Mouse (Mus musculus): ENCODE measurements around the gene Fig4. TPM values are rescaled to one million over a fixed set of nuclear protein-coding genes. Genes with fewer than 3 reads are reported as not detected.

The Fig4 gene
- total RNA-seq, 1 experiment from 2014 or later, result 25.7 TPM

- ATAC-seq (replicated peaks; ENCODE audit: low read depth, poor library complexity, severe bottlenecking), result no peak
Measured at GRCm38 (mm10) chr10:41271860-41272259, 31.2 kb downstream of the Fig4 start.

DNA sequence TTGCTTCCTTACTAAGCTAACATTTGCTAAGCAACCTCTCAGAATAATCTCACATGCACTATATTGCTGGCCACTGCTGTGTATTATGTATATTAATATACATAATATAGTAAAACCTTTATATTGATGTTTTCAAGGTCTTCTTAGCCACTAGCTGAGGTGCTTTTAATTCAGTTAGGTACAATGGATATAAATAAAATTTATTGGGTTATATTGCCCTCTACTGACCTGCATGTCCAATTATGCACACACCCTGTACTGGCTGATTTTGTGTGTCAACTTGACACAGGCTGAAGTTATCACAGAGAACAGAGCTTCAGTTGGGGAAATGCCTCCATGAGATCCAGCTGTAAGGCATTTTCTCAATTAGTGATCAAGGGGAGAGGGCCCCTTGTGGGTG lies 41.2 kb downstream of the Fig4 start:
- ATAC-seq (replicated peaks; ENCODE audit: low read depth, poor library complexity, severe bottlenecking), result no peak

- ATAC-seq (replicated peaks; ENCODE audit: low read depth, poor library complexity, severe bottlenecking), result no peak
Measured at GRCm38 (mm10) chr10:41261218-41261617, 41.8 kb downstream of the Fig4 start.

DNA sequence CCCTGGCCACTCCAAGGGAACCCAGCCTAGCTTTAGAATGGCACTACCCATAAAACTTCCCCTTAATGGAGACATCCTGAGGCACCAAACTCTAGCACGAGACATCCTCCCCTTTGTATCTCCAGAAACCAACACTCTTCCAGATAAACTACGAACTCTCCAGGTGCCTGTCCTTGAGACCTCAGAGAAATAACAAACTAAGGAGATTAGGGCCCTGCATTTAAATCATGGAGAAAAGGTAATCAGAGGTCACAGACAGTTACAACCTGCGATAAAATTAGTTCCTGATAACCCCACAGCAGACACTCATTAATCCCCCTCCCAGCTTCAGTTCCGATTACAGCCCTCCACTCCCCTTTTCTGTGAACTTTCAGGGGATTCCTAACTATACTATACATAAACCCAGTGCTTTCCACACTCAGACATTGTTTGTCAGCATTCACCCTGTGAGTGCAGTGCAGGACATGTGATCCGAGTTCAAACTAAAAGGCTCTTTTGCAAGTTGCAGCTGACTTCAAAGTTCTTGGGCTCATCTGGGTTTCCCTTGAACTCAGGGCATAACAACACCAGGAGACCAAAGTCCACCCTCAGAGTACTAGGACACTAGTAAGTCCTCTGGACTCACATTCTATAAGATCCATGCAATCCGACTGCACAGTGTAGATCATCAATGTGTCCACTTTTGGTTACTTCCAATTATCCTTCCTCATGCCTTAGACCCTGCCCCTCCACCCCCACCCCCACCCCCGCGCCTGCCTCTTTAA lies 42.6 kb downstream of the Fig4 start:
- no peak for ATAC-seq (replicated peaks; ENCODE audit: low read depth, poor library complexity, severe bottlenecking)

DNA sequence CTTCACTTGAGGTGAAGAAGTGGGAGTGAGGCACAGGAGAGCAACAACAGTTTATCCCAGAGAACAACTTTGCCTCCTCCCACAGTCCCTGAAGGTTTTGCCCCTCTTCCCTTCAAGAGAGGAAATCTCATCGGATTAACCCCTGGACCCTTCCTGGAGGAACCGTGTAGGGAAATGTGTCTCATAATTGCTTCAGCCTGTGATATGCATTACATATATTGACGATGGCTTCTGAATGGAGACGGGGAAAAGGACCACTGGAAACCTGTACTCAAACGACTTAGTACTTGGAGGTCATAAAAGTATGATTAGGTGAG lies 52.4 kb downstream of the Fig4 start:
- ATAC-seq (replicated peaks; ENCODE audit: low read depth, poor library complexity, severe bottlenecking), result no peak

- ATAC-seq (replicated peaks; ENCODE audit: low read depth, poor library complexity, severe bottlenecking), result no peak
Measured at GRCm38 (mm10) chr10:41250045-41250748, 52.9 kb downstream of the Fig4 start.

DNA sequence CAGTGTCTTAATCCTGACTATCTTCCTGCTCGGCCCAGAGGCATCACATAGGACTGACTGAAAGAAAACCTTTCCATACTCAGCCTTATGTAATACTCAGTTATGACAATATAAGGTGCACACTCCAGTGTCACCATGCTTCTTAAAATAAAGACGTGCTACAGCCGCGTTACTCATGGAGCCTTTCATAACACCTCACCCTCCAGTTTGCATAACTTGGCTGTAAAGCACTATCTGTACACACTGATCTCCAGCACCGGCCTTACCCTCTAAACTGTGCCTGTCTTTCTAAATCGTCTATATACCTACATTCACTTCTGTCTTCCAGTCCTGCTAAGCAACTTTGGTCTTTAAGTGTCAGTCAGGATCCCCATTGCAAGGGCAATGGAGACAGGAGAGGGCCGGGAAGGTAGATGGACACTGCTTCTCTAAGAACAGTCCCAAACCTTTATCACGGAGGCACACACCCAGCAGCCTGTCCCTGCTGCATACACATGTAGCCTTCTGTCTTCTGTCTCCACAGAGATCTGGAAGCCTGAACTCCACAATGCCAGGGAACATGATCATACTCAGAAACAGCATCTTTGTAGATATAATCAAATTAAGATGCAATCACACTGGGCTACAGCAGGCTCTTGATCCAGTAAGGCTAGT lies 53.9 kb downstream of the Fig4 start:
- ATAC-seq (replicated peaks; ENCODE audit: low read depth, poor library complexity, severe bottlenecking), result no peak

DNA sequence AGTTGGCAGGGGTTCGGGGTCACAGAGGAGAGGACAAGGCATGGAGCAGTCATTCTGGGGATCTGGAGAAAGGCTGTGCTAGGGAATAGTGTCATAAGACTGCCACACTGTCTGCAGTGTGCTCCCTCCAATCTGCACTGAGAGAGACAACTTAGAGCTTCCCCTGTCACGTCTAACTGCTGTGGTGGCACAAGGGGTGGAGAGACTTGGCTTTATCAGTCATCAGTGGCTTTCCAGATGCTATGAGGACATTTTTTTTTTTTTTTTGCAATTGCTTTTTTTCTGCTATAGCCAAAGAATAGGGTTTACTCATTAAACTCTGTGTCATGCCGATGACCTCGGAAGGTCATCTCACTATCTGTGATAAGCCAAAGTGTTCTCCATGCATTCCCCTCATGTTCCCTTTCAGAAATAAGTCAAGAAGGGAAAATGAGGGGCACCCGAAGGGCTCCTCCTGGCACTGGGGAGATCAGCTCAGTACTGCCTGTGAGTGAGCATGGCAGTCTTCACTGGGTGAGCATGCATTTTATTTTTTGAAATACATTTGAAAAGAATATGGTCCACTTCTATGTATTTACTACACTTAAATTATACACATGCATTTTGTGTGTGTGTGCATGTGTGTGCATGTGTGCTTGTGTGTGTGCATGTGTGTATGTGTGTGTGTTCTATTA lies 55.1 kb downstream of the Fig4 start:
- peak; percentile 65; the same call in 1 of the 2 replicates for ATAC-seq (replicated peaks; ENCODE audit: low read depth, poor library complexity, severe bottlenecking)

DNA sequence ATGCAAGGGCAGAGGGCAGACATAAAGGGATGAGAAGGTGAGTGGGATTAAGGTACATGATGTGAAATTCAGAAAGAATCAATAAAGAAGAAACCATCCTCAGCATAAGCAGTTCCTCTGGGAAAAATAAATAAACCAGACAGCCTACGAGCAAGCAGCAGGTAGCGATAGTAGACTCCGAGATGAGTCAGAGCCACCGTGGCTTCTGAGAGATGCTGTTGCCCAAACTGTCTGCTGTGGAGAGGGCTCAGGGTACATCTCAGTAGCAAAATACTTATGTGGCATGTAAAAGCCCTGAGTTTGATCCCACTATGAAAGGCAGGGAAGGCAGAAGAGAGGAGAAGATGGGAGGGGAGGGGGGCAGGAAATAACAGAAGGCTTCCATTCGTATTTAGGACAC lies 56.9 kb downstream of the Fig4 start:
- ATAC-seq (replicated peaks; ENCODE audit: low read depth, poor library complexity, severe bottlenecking), result no peak

GRCm38 (mm10) chr10:41245477-41245876 lies 57.6 kb downstream of the Fig4 start:
- ATAC-seq (replicated peaks; ENCODE audit: low read depth, poor library complexity, severe bottlenecking), result no peak

DNA sequence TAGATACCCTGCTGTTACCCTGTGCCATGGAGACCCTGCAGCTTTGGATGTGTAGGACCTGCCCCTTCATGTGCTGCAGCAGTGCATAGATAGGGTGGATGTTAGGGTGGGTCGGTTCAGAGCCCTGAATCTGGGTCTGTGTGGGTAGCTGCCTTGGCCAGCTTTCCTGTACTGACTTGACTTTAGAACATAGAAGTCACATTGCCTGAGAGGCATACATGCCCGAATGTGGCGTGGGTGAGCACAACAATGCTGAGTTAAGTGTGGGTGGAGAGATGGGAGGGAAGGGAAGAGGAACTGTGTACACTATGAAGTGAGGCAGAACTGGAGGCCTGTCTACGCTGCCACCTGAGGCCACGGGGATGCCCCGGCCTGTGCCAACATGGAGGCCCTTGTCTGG lies 58.0 kb downstream of the Fig4 start:
- ATAC-seq (replicated peaks; ENCODE audit: low read depth, poor library complexity, severe bottlenecking), result no peak

DNA sequence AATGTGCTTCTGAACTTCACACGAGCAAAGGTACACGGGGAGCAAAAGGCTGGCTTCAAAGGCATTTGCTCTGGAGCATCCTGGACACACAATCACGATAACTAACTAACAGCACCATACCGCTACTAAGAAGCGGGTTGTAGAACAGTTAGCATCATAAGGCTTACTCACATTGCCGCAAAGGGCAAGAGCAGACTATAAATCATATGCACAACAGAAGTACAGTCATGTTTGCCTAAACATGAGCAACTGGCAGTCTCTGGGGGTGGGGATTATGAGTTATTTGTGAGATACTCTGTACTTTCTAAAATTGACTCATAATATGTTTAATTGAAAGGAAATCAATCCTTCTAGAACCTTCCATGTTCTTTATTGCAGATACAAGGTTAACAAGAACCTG lies 59.1 kb downstream of the Fig4 start:
- no peak for ATAC-seq (replicated peaks; ENCODE audit: low read depth, poor library complexity, severe bottlenecking)

DNA sequence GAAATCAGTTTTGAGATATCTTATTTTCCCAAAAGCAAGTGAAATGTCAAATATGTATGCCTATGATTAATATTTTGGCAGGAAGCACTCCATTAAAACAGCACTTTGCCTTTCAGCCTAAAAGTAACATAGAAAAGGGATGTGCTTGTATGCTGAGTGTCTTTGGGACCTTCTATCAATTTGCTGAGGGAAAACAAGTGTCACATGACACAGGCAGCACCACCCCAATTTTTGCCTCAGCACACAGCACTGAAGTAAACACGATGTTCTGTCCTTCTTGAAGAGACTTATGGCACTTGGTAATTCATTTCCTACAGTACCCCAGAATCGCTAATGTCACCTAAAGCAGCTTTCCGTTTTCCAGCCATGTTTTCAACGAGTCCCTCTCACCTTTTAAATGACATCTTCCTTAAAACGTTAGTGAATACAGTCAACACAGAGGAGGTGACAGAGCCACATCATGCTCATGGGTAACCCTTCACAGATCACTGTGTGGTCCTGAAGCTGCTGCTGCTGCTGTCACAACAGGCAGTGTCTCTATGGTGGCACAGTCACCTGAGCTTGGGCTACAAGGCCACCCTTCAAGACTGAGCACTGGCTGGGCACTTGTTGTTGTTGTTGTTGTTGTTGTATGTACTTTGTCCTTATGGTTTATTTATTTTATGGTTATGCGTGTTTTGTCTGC lies 61.4 kb downstream of the Fig4 start:
- ATAC-seq (replicated peaks; ENCODE audit: low read depth, poor library complexity, severe bottlenecking), result no peak

DNA sequence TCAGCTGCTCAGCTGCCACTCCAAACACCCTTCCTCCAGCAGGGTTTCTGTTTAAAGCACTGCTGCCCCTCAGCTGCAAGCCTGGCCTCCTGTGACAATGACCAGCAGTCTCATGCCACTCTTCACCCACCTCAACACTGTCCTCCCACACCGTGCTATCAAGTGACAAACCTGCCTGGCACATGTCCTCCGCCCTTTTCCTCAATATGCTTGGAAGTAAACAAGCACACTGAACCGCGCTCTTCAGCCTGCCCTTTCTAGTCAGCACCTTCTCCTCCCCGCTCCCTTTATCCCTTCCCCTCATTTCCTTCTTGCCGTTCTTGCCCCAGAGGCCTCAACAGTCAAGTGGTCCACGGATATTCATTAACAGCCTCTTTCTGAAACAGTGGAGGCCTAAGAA lies 62.0 kb downstream of the Fig4 start:
- ATAC-seq (replicated peaks; ENCODE audit: low read depth, poor library complexity, severe bottlenecking), result no peak

DNA sequence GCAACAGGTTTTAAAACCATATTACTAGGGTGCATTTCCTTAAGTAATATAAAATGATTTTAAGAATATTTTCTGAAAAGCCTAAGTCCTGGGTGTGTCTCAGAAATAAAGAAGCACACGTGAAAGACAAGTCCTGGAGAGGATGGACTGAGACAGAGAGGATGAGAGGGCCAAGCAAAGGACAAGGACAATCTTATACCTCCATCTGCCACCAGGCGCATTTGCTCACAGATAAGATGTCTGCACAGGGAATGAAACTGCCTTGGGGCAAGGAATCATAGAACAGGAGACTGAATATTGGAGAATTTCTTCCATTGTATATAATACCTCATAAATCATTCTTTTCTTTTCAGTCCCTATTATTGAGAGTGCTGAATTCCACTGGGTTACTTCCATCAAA lies 67.0 kb downstream of the Fig4 start:
- ATAC-seq (replicated peaks; ENCODE audit: low read depth, poor library complexity, severe bottlenecking), result no peak

- ATAC-seq (replicated peaks; ENCODE audit: low read depth, poor library complexity, severe bottlenecking), result no peak
Measured at GRCm38 (mm10) chr10:41235584-41235983, 67.5 kb downstream of the Fig4 start.

DNA sequence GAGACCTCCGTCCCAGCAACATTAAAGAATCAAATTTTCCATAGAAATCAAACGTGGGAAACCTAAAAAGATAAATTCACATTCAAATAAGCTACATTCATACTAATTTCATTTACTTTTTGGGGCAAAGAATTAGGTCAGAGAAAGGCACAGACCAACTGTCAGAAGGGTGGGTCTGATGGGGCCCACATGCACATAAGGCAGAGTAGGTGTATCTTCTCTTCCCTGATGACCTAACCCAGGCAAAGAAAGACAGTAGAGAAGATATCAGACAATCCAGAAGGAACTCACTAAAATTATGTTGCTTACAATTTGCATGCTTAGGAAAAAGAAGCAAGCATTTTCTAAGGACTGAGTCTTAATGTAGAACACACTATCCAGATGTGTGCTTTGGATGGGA lies 67.9 kb downstream of the Fig4 start:
- ATAC-seq (replicated peaks; ENCODE audit: low read depth, poor library complexity, severe bottlenecking), result no peak

DNA sequence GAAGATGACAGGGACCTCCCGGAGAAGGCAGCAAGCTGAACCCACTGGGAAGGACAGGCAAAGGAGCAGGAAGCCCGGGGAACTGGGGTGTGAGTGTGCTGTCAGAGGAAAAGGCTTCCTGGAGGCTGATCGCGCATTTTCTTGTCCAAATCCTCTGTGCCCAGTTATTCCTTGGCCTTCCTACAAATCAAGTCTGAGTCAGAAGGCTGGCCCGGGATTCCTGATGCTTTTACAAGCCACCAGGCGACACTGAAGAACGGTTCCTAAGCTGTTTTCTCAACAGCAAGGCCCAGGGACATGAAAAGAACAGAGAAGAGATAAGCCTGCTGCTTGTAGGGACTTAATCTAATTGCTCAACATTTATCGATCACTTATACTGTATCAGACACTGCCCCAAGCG lies 68.5 kb downstream of the Fig4 start:
- no peak for ATAC-seq (replicated peaks; ENCODE audit: low read depth, poor library complexity, severe bottlenecking)

GRCm38 (mm10) chr10:41233140-41233539 lies 69.9 kb downstream of the Fig4 start:
- no peak for ATAC-seq (replicated peaks; ENCODE audit: low read depth, poor library complexity, severe bottlenecking)

DNA sequence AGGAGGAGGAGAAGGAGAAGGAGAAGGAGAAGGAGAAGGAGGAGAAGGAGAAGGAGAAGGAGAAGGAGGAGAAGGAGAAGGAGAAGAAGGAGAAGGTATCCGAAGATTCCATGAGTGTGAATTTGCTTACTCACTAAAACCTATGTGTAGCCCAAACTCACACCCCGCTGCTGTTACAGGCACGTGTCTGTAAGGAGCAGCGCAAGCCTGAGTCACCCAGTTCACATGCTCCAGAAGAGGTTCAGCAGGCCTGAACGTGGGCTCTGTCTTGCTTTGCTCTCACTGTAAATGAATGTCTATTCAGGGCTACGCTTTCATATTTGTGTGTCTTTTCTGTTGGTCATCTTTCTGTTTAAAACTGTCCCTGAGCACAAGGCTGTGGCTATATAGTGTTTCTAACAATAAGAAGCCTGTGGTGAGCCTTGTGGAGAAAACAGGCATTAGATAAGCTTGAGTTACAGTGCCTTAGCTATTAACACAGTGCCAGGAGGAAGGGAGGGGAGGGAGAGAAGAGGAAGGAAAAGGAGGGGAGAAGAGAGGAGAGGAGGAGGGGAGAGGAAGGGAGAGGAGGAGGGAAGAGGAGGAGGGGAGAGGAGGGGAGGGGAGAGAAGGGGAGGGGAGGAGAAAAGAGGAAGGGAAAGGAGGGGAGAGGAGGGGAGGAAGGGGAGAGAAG lies 71.8 kb downstream of the Fig4 start:
- ATAC-seq (replicated peaks; ENCODE audit: low read depth, poor library complexity, severe bottlenecking), result peak; percentile 66
